Mouse (Mus musculus): ENCODE data around the gene Cplane1.

The Cplane1 gene

GRCm38 (mm10) chr15:8294150-8294549 is 125.2 kb downstream of the Cplane1 start:
- no peak for DNase-seq (ENCODE audit: low spot score)

- no peak for DNase-seq (ENCODE audit: low spot score)
These were observed 134.0 kb downstream of the Cplane1 start for GRCm38 (mm10) chr15:8302944-8303343.

- no peak for DNase-seq (ENCODE audit: low spot score)
These were observed 136.6 kb downstream of the Cplane1 start for GRCm38 (mm10) chr15:8305474-8305873.

- DNase-seq (ENCODE audit: low spot score) = no peak
These were observed 148.5 kb downstream of the Cplane1 start for GRCm38 (mm10) chr15:8317381-8317780.

- DNase-seq (ENCODE audit: low spot score) = no peak
These were observed 150.3 kb downstream of the Cplane1 start for GRCm38 (mm10) chr15:8319191-8319590.
